Mouse (Mus musculus) embryonic facial prominence, embryonic 11.5 days (tissue): Measurements from ENCODE around the gene Gatad2b. TPM values are rescaled to one million over a fixed set of nuclear protein-coding genes. Genes with fewer than 3 reads are reported as not detected.
A peak's percentile ranks its signal among the peaks of the same experiment; 100 is the strongest.
"Not testable (repeated sequence)": the region's sequence is repeated elsewhere in the genome, so short reads cannot be mapped to it uniquely, and the experiment has no call there.

ENCODE experiments used
- ATAC-seq: fragments of 200-750 bp; cut with Nextera tagmentation; replicated peaks from 2 replicates; pipeline ENCODE4 v1.8.0; 2017; ENCODE audit warnings: low read depth; ENCODE audit not compliant: insufficient number of reproducible peaks, low FRiP score, low TSS enrichment
- DNase-seq: peaks from one replicate; pipeline ENCODE4 v3.0.0-alpha.2; 2015; ENCODE audit warnings: low spot score
- H3K27ac ChIP-seq: fragments of 300-500 bp; sonication (generic); replicated peaks from 2 replicates; pipeline ENCODE4 v1.5.1; 2014; ENCODE audit warnings: mild to moderate bottlenecking, low read depth, low read length, control low read depth
- H3K27me3 ChIP-seq: fragments of 300-500 bp; sonication (generic); 2 replicates; pipeline ENCODE4 v1.6.1; 2014; ENCODE audit warnings: mild to moderate bottlenecking, low read length, moderate library complexity, mixed read lengths; ENCODE audit not compliant: control insufficient read depth, insufficient read depth
- H3K36me3 ChIP-seq: fragments of 300-500 bp; sonication (generic); replicated peaks from 2 replicates; pipeline ENCODE4 v1.6.1; 2014; ENCODE audit warnings: low read depth, mild to moderate bottlenecking, low read length, moderate library complexity, mixed read lengths; ENCODE audit not compliant: control insufficient read depth, insufficient read depth
- H3K4me1 ChIP-seq: fragments of 300-500 bp; sonication (generic); 2 replicates; pipeline ENCODE4 v1.6.1; 2014; ENCODE audit warnings: low read length, mixed read lengths; ENCODE audit not compliant: control insufficient read depth, insufficient read depth
- H3K4me2 ChIP-seq: fragments of 300-500 bp; sonication (generic); 2 replicates; pipeline ENCODE4 v1.6.1; 2014; ENCODE audit warnings: low read depth, mild to moderate bottlenecking, control low read depth, low read length, moderate library complexity
- H3K4me3 ChIP-seq: fragments of 300-500 bp; sonication (generic); 2 replicates; pipeline ENCODE4 v1.5.1; 2014; ENCODE audit warnings: low read depth, low read length, control low read depth
- H3K9ac ChIP-seq: fragments of 300-500 bp; sonication (generic); replicated peaks from 2 replicates; pipeline ENCODE4 v1.6.1; 2014; ENCODE audit warnings: mild to moderate bottlenecking, control low read depth, low read length
- H3K9me3 ChIP-seq: fragments of 300-500 bp; sonication (generic); replicated peaks from 2 replicates; pipeline ENCODE4 v1.6.1; 2016; ENCODE audit warnings: mild to moderate bottlenecking, low read length, inconsistent platforms, mixed read lengths; ENCODE audit not compliant: control insufficient read depth
- WGBS: fragments of 180-500 bp; shearing (Covaris S2); extraction: QIAGEN DNeasy Blood & Tissue Kit; methylation state at CpG from one replicate; pipeline ENCODE4 v1.1.7; 2014; 5-methylcytosine and 5-hydroxymethylcytosine counted together
- polyA plus RNA-seq: library from polyadenylated mRNA; unstranded; fragments of >200 nt; fragmentation: Nextera tagmentation; extraction: Ambion mirVana; gene quantifications from 2 replicates; pipeline ENCODE4 v1.2.1, GENCODE M21; 2014

The Gatad2b gene
- polyA plus RNA-seq, 1 experiment from 2014 or later, result 12.6 TPM

GRCm38 (mm10) chr3:90279216-90279615, 13.8 kb upstream of the Gatad2b start:
- DNase-seq (no peak), ATAC-seq (no peak)
- H3K4me1 ChIP-seq, result no peaks in the 10 kb centered on the region
- H3K9me3 ChIP-seq, result no peaks in the 10 kb centered on the region
- no peak overlapping the region for H3K27ac ChIP-seq
- no peaks in the 10 kb centered on the region for H3K27me3 ChIP-seq
- no peak overlapping the region for H3K9ac ChIP-seq
- H3K36me3 ChIP-seq, result no peaks in the 10 kb centered on the region; the same call in none of the 2 replicates
- H3K4me3 ChIP-seq, result no peak overlapping the region
- WGBS, result 95% methylated on average over 9 of the region's 9 CpGs
- no peak overlapping the region for H3K4me2 ChIP-seq

- H3K27me3 ChIP-seq, result no peaks in the 10 kb centered on the region
- no peaks in the 10 kb centered on the region for H3K9me3 ChIP-seq
- no peaks in the 10 kb centered on the region; the same call in none of the 2 replicates for H3K36me3 ChIP-seq
- DNase-seq (no peak), ATAC-seq (no peak)
- no peak overlapping the region for H3K9ac ChIP-seq
- no peak overlapping the region for H3K4me3 ChIP-seq
- no peak overlapping the region for H3K4me2 ChIP-seq
- H3K27ac ChIP-seq, result no peak overlapping the region
- H3K4me1 ChIP-seq, result no peaks in the 10 kb centered on the region
- WGBS, result 95% methylated on average over 7 of the region's 7 CpGs
Observed at GRCm38 (mm10) chr3:90279743-90280142, 13.2 kb upstream of the Gatad2b start.

GRCm38 (mm10) chr3:90280708-90281107, 12.3 kb upstream of the Gatad2b start:
- no peak overlapping the region for H3K4me2 ChIP-seq
- no peaks in the 10 kb centered on the region for H3K9me3 ChIP-seq
- H3K4me1 ChIP-seq, result no peaks in the 10 kb centered on the region
- ATAC-seq (no peak), DNase-seq (no peak)
- 69% methylated on average over 9 of the region's 9 CpGs for WGBS
- no peak overlapping the region for H3K9ac ChIP-seq
- no peaks in the 10 kb centered on the region for H3K27me3 ChIP-seq
- H3K4me3 ChIP-seq, result no peak overlapping the region
- H3K27ac ChIP-seq, result no peak overlapping the region
- no peaks in the 10 kb centered on the region; the same call in 1 of the 2 replicates for H3K36me3 ChIP-seq

- DNase-seq (no peak), ATAC-seq (no peak)
- H3K4me1 ChIP-seq, result no peaks in the 10 kb centered on the region
- no peak overlapping the region for H3K4me3 ChIP-seq
- WGBS, result 97% methylated on average over 2 of the region's 2 CpGs
- H3K36me3 ChIP-seq, result no peaks in the 10 kb centered on the region
- H3K27me3 ChIP-seq, result no peaks in the 10 kb centered on the region
- H3K9ac ChIP-seq, result no peak overlapping the region
- no peak overlapping the region for H3K27ac ChIP-seq
- no peaks in the 10 kb centered on the region for H3K9me3 ChIP-seq
- H3K4me2 ChIP-seq, result no peak overlapping the region
Observed at GRCm38 (mm10) chr3:90284150-90284549, 8.8 kb upstream of the Gatad2b start.

GRCm38 (mm10) chr3:90289403-90289802, 3.6 kb upstream of the Gatad2b start:
- not testable (repeated sequence) for H3K9ac ChIP-seq, H3K36me3 ChIP-seq, H3K4me2 ChIP-seq, H3K27ac ChIP-seq, H3K4me1 ChIP-seq, H3K27me3 ChIP-seq, H3K9me3 ChIP-seq, DNase-seq, ATAC-seq, H3K4me3 ChIP-seq
- WGBS, result 65% methylated on average over 2 of the region's 3 CpGs

- H3K36me3 ChIP-seq, result no peaks in the 10 kb centered on the region
- no peaks in the 10 kb centered on the region for H3K9me3 ChIP-seq
- H3K4me2 ChIP-seq, result no peak overlapping the region
- no peak overlapping the region for H3K4me3 ChIP-seq
- ATAC-seq (no peak), DNase-seq (no peak)
- H3K27me3 ChIP-seq, result no peaks in the 10 kb centered on the region
- no peak overlapping the region for H3K27ac ChIP-seq
- H3K4me1 ChIP-seq, result no peaks in the 10 kb centered on the region
- 85% methylated on average over 1 of the region's 1 CpGs for WGBS
- H3K9ac ChIP-seq, result no peak overlapping the region
Observed at GRCm38 (mm10) chr3:90290602-90291001, 2.4 kb upstream of the Gatad2b start.

GRCm38 (mm10) chr3:90291982-90292344, 1.0 kb upstream of the Gatad2b start:
- Histone ChIP-seq H3K4me1 (no peaks in the 10 kb centered on the region), H3K9me3 (no peaks in the 10 kb centered on the region), H3K4me2 (peak overlapping the region; percentile 68), H3K36me3 (no peaks in the 10 kb centered on the region), H3K4me3 (peak overlapping the region; percentile 87), H3K27me3 (no peaks in the 10 kb centered on the region), H3K27ac (peak overlapping the region; percentile 97; the same call in 1 of the 2 replicates), H3K9ac (peak overlapping the region; percentile 83)
- WGBS, result 46% methylated on average over 2 of the region's 2 CpGs
- DNase-seq (no peak), ATAC-seq (no peak)

- Histone ChIP-seq H3K27ac (peak overlapping the region; percentile 97), H3K27me3 (no peaks in the 10 kb centered on the region), H3K36me3 (no peaks in the 10 kb centered on the region), H3K4me2 (peak overlapping the region; percentile 65), H3K9ac (peak overlapping the region; percentile 87), H3K4me3 (peak overlapping the region; percentile 87), H3K4me1 (no peaks in the 10 kb centered on the region), H3K9me3 (no peaks in the 10 kb centered on the region)
- DNase-seq (peak; percentile 88), ATAC-seq (peak; percentile 2)
- under 1% methylated on average over 21 of the region's 68 CpGs for WGBS
Observed at GRCm38 (mm10) chr3:90293352-90294063, 530 bp downstream of the Gatad2b start.
